Mouse (Mus musculus) liver, embryonic 14 days (tissue): ENCODE measurements around the gene Nthl1. TPM values are rescaled to one million over a fixed set of nuclear protein-coding genes. Genes with fewer than 3 reads are reported as not detected.

ENCODE experiments used
- polyA plus RNA-seq: library from polyadenylated mRNA; depleted of rRNA; stranded (reverse); fragments of >200 nt; gene quantifications from 2 replicates; pipeline ENCODE4 v1.2.3, GENCODE M21; 2012; rRNA removed

The Nthl1 gene
- 6.4 TPM in 2 replicates for polyA plus RNA-seq

GRCm38 (mm10) chr17:24632167-24632812, at the start of gene Nthl1, which contains the start of gene Tsc2:
Gene Nthl1, plus strand, starts transcription at chr17:24632680.
Gene Tsc2, minus strand, starts transcription at chr17:24632630.

GRCm38 (mm10) chr17:24650070-24650616, 17.7 kb downstream of the Nthl1 start, which contains the start of gene Slc9a3r2:
Gene Slc9a3r2, minus strand, starts transcription at chr17:24650327.

GRCm38 (mm10) chr17:24658017-24658758, 25.7 kb downstream of the Nthl1 start, which contains the start of gene Npw:
Gene Npw, minus strand, starts transcription at chr17:24658457.

GRCm38 (mm10) chr17:24669545-24670245, 37.2 kb downstream of the Nthl1 start, which contains the start of gene Zfp598:
Gene Zfp598, plus strand, starts transcription at chr17:24669687.

Other genes with a start within 250 kb of the Nthl1 start
- gene Rnps1, start 218.1 kb upstream of the Nthl1 start, polyA plus RNA-seq, result 108 and 124 TPM in 2 replicates
- gene Eci1, start 206.0 kb upstream of the Nthl1 start, polyA plus RNA-seq, result 46.1 and 53.9 TPM in 2 replicates
- gene Dnase1l2, start 189.6 kb upstream of the Nthl1 start, polyA plus RNA-seq, result 1.5 and 2.5 TPM in 2 replicates
- gene E4f1, start 162.4 kb upstream of the Nthl1 start, polyA plus RNA-seq, result 18.2 and 21.0 TPM in 2 replicates
- 33.2 and 37.2 TPM in 2 replicates for gene Pgp, start 162.3 kb upstream of the Nthl1 start, polyA plus RNA-seq
- 0.29 and 0.43 TPM in 2 replicates for gene Bricd5, start 158.8 kb upstream of the Nthl1 start, polyA plus RNA-seq
- gene Mlst8, start 153.6 kb upstream of the Nthl1 start, polyA plus RNA-seq, result 11.8 and 14.9 TPM in 2 replicates
- 0.08 and 0.12 TPM in 2 replicates for gene Caskin1, start 144.1 kb upstream of the Nthl1 start, polyA plus RNA-seq
- 58.5 and 65.7 TPM in 2 replicates for gene Traf7, start 104.7 kb upstream of the Nthl1 start, polyA plus RNA-seq
- 0.25 and 0.28 TPM in 2 replicates for gene Rab26, start 98.5 kb upstream of the Nthl1 start, polyA plus RNA-seq
- 3.0 and 3.5 TPM in 2 replicates for gene Pkd1, start 82.8 kb upstream of the Nthl1 start, polyA plus RNA-seq
- gene Tsc2, start 50 bp upstream of the Nthl1 start, polyA plus RNA-seq, result 18.2 and 20.5 TPM in 2 replicates
- 5.4 and 5.8 TPM in 2 replicates for gene Slc9a3r2, start 17.6 kb downstream of the Nthl1 start, polyA plus RNA-seq
- gene Npw, start 25.8 kb downstream of the Nthl1 start, polyA plus RNA-seq, result 0.18 and 0.27 TPM in 2 replicates
- 20.9 and 23.8 TPM in 2 replicates for gene Zfp598, start 37.0 kb downstream of the Nthl1 start, polyA plus RNA-seq
- gene Syngr3, start 57.3 kb downstream of the Nthl1 start, polyA plus RNA-seq, result 0.05 and 0.06 TPM in 2 replicates
- 18.1 and 19.5 TPM in 2 replicates for gene Gfer, start 63.5 kb downstream of the Nthl1 start, polyA plus RNA-seq
- 0.66 and 0.81 TPM in 2 replicates for gene Noxo1, start 63.6 kb downstream of the Nthl1 start, polyA plus RNA-seq
- gene Tbl3, start 75.0 kb downstream of the Nthl1 start, polyA plus RNA-seq, result 24.4 and 29.3 TPM in 2 replicates
- gene Rnf151, start 85.4 kb downstream of the Nthl1 start, polyA plus RNA-seq, result 0.32 and 0.33 TPM in 2 replicates
- 2,079 and 2,282 TPM in 2 replicates for gene Rps2, start 85.4 kb downstream of the Nthl1 start, polyA plus RNA-seq
- 166 and 170 TPM in 2 replicates for gene Ndufb10, start 91.8 kb downstream of the Nthl1 start, polyA plus RNA-seq
- gene Rpl3l, start 95.1 kb downstream of the Nthl1 start, polyA plus RNA-seq, result not detected in 2 replicates
- 20.9 and 25.8 TPM in 2 replicates for gene Msrb1, start 104.0 kb downstream of the Nthl1 start, polyA plus RNA-seq
- not detected in 2 replicates for gene Hs3st6, start 120.3 kb downstream of the Nthl1 start, polyA plus RNA-seq
- gene Meiob, start 171.6 kb downstream of the Nthl1 start, polyA plus RNA-seq, result 0.71 and 0.81 TPM in 2 replicates
- gene Hagh, start 207.5 kb downstream of the Nthl1 start, polyA plus RNA-seq, result 56.3 and 67.1 TPM in 2 replicates
- 21.3 and 22.2 TPM in 2 replicates for gene Fahd1, start 217.7 kb downstream of the Nthl1 start, polyA plus RNA-seq
- gene Igfals, start 233.3 kb downstream of the Nthl1 start, polyA plus RNA-seq, result 3.2 and 3.9 TPM in 2 replicates